Mouse (Mus musculus) bone marrow, adult 2 months (tissue): ENCODE data around the gene Samd11. TPM values are rescaled to one million over a fixed set of nuclear protein-coding genes. Genes with fewer than 3 reads are reported as not detected.

Experiments used
- H3K27ac ChIP-seq: fragments of 200-500 bp; 2 replicates; pipeline ENCODE4 v1.5.1; 2012; ENCODE audit warnings: low read depth, mild to moderate bottlenecking, control low read depth, inconsistent platforms, low read length; ENCODE audit not compliant: control insufficient read depth, poor library complexity, insufficient read depth
- H3K4me1 ChIP-seq: fragments of 200-500 bp; 2 replicates; pipeline ENCODE4 v1.6.1; 2011; ENCODE audit warnings: low read length; ENCODE audit not compliant: control insufficient read depth, insufficient read depth
- H3K4me3 ChIP-seq: fragments of 200-500 bp; replicated peaks from 2 replicates; pipeline ENCODE3; 2011; ENCODE audit warnings: mild to moderate bottlenecking, low read depth, low read length, control low read depth; ENCODE audit not compliant: control insufficient read depth
- CTCF ChIP-seq: fragments of 200-500 bp; IDR thresholded peaks from 2 replicates; pipeline ENCODE4 v1.5.1; 2011; ENCODE audit warnings: low read length, control low read depth; ENCODE audit not compliant: control insufficient read depth, insufficient read depth
- POLR2A ChIP-seq: fragments of 200-500 bp; IDR thresholded peaks from 2 replicates; pipeline ENCODE4 v1.6.1; 2011; ENCODE audit warnings: low read depth, mild to moderate bottlenecking, control low read depth, low read length, borderline replicate concordance; ENCODE audit not compliant: control insufficient read depth
- WGBS: fragments of 180-500 bp; shearing (Covaris S2); methylation state at CpG from one replicate; pipeline ENCODE4 v1.1.7; 2018; 5-methylcytosine and 5-hydroxymethylcytosine counted together
- polyA plus RNA-seq: library from polyadenylated mRNA; stranded (reverse); fragments of >200 nt; gene quantifications from 2 replicates; pipeline ENCODE4 v1.2.4, GENCODE M21; 2011; ENCODE audit warnings: low replicate concordance; ENCODE audit not compliant: missing spikeins, insufficient read depth, insufficient read length

Samd11 gene
- polyA plus RNA-seq, 1 experiment, result 90.7 TPM

GRCm38 (mm10) chr4:156236651-156237447 is 18.6 kb downstream of the Samd11 start:
- no peak for TF ChIP-seq CTCF
- TF ChIP-seq POLR2A, result peak; percentile 22; the same call in 1 of the 2 replicates
- WGBS, result 29% methylated on average over 57 of the region's 60 CpGs

GRCm38 (mm10) chr4:156235808-156236533 is 19.5 kb downstream of the Samd11 start, which contains the start of gene Noc2l:
TSS of gene Noc2l (plus strand) at chr4:156236010.
- H3K27ac ChIP-seq, result peak within 1 kb of the TSS; percentile 89
- TF ChIP-seq POLR2A, result peak; percentile 86; the same call in 1 of the 2 replicates
- TF ChIP-seq CTCF, result no peak
- WGBS, result under 1% methylated on average over 90 of the region's 90 CpGs
- H3K4me3 ChIP-seq, result peak within 1 kb of the TSS; percentile 88
- peaks cover 2% of the 10 kb centered on the region for H3K4me1 ChIP-seq

More at GRCm38 (mm10) chr4:156236651-156237447, 18.6 kb downstream of the Samd11 start:
- H3K27ac ChIP-seq, result peak overlapping the region; percentile 47; the same call in 1 of the 2 replicates
- peaks cover 2% of the 10 kb centered on the region for H3K4me1 ChIP-seq
- H3K4me3 ChIP-seq, result peak overlapping the region; percentile 3

DNA sequence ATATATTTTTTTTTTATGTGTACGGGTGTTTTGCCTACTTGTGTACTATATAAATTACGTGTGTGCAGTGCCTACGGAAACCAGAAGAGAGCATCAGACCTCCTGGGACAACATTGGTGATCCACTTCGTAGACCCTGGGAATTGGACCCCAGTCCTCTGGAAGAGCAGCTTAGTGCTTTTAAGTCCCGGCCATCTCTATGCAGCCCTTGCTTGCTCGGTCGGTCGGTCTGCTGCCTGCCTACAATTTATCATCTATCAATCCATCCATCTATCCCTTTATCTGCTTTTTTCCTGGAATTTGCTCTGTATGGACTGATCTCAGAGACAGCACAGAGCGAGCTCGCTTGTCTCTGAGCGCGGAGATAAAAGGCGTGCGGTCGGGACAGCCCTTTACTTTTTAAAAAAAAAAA is 20.1 kb downstream of the Samd11 start:
- WGBS, result under 1% methylated on average over 15 of the region's 15 CpGs
- Histone ChIP-seq H3K27ac (peak overlapping the region; percentile 89), H3K4me3 (peak overlapping the region; percentile 88), H3K4me1 (peaks cover 2% of the 10 kb centered on the region)
- no peak for TF ChIP-seq CTCF
- no peak for TF ChIP-seq POLR2A

DNA sequence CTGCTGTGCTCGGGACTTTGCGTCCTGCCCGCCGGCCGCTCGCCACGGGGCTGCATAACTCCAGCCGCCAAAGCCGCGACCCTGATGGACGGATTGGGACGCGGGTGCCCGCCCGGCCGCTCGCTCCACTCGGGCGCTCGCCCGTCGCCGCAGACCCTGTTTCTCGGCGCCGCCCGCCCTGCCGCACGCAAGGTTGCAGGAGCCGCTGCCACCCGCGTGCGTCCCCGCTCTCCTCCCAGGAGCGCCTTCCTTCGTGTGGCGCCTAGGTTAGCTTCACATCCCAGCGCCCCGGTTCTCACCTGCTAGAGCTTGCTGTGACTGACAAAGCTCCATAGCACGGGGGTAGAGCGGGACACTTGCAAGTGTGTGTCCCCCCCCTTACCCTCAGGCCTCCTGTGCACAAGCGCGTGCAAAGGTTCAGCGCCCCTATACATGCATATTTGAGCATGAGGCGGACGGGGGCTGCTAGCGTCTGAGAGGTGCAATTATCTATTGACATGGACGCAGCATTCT is 20.7 kb downstream of the Samd11 start, which contains the start of gene Plekhn1:
Gene Plekhn1 (minus strand): TSS at position 157 of the 513 bp plus-strand sequence.
- under 1% methylated on average over 40 of the region's 48 CpGs for WGBS
- peak within 1 kb of the TSS; percentile 88 for H3K4me3 ChIP-seq
- peaks cover 2% of the 10 kb centered on the region for H3K4me1 ChIP-seq
- TF ChIP-seq POLR2A, result peak; percentile 23; the same call in 1 of the 2 replicates
- TF ChIP-seq CTCF, result 0 out of 2 replicates have a peak, but pooled peaks have one; percentile 4
- peak within 1 kb of the TSS; percentile 89 for H3K27ac ChIP-seq

GRCm38 (mm10) chr4:156234021-156234501 is 21.4 kb downstream of the Samd11 start:
- TF ChIP-seq POLR2A, result no peak
- no peak for TF ChIP-seq CTCF
- peak overlapping the region; percentile 41; the same call in 1 of the 2 replicates for H3K27ac ChIP-seq
- H3K4me3 ChIP-seq, result peak overlapping the region; percentile 75
- WGBS, result 10% methylated on average over 17 of the region's 17 CpGs
- peaks cover 2% of the 10 kb centered on the region for H3K4me1 ChIP-seq

GRCm38 (mm10) chr4:156228393-156229024 is 26.9 kb downstream of the Samd11 start:
- Histone ChIP-seq H3K4me1 (no peaks in the 10 kb centered on the region; the same call in 1 of the 2 replicates), H3K4me3 (no peak overlapping the region), H3K27ac (no peak overlapping the region)
- TF ChIP-seq CTCF (no peak), POLR2A (no peak)
- WGBS, result 54% methylated on average over 12 of the region's 12 CpGs

GRCm38 (mm10) chr4:156227752-156228392 is 27.6 kb downstream of the Samd11 start:
- 70% methylated on average over 18 of the region's 18 CpGs for WGBS

More at GRCm38 (mm10) chr4:156227752-156228392, 27.6 kb downstream of the Samd11 start:
- Histone ChIP-seq H3K27ac (no peak overlapping the region), H3K4me1 (no peaks in the 10 kb centered on the region; the same call in 1 of the 2 replicates), H3K4me3 (no peak overlapping the region)
- TF ChIP-seq CTCF (no peak), POLR2A (no peak)
